Mouse (Mus musculus) Muller cell, postnatal 12 days (primary cell): ENCODE measurements at regions not wholly inside any gene's neighbourhood (a gene's known extent, or its start where the extent isn't known, plus 50 kb on each side); places are given as distances from the start of the nearest gene placed in this dataset.

Experiments used
- DNase-seq: peaks from one replicate; pipeline ENCODE4 v3.0.0-alpha.2; 2015; ENCODE audit errors: inconsistent ontology term

GRCm38 (mm10) chr1:101524447-101524846 lies 1751.9 kb downstream of the Cntnap5b start:
- no peak for DNase-seq

DNA sequence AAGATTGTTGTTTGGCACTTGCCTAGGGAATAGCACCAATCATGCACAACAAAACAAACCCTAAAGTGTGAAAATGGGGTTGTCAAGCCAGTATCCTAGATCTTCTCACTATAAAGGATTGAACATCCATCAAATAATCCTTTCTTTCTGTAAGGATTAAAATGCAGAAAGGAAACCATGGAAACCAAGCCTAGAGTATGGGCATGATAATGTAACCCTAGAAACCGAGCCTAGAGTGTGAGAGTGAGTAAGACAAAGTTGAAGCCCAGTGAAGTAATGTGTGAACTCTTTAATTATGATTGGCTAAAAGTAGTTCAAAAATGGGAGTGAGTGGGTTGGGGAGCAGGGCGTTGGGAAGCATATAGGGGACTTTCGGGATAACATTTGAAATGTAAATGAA lies 1757.4 kb downstream of the Cntnap5b start:
- DNase-seq: no peak

DNA sequence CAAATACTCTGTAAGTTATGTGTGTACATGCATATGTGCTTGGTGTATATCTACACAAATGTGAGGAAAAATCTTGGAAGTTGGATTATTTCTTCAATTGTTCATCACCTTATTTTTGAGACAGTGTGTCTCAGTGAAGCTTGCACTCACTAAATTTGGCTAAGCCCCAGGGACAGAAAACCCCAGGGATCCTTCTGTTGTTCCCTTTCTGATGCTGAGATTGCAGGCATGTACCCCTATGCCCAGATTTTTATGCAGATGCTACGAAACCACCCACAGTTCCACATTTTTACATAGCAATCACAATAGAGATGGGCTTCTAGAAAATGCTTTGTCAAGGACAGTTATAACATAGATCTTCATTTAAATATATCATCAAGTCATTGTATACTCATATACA lies 1799.7 kb downstream of the Cntnap5b start:
- DNase-seq: no peak

DNA sequence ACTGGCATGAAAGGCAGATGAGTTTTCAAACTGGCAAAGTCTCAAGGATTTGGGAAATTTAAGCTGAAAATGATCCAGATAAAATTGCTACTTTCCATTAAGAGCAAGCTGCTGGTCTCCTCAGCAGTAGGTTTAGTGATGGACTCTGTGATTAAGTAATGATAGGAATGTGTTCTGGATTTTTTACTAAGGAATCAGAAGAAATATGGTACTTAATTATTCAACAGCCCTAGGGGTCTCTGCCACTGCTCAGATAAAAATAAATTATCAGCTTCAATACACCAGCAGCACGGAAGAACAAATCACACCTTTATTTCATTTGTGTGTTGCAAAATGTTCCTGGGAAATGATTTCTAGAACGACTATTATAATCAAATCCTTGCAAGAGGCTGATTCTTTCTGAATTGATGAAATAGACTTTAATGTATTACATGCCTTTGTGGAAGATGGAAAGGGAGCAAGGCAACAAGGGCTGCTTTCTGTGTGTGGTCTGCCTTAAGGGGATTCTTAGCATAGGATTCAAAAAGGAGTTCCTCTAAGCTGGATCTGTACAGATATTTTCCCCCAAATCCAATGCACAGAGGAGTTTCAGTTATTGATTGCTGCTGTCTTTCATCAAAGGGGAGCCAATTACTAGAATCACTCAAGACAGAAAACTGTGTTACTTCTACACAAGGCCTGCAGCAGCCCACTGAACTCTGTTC lies 1812.9 kb downstream of the Cntnap5b start:
- DNase-seq: no peak

DNA sequence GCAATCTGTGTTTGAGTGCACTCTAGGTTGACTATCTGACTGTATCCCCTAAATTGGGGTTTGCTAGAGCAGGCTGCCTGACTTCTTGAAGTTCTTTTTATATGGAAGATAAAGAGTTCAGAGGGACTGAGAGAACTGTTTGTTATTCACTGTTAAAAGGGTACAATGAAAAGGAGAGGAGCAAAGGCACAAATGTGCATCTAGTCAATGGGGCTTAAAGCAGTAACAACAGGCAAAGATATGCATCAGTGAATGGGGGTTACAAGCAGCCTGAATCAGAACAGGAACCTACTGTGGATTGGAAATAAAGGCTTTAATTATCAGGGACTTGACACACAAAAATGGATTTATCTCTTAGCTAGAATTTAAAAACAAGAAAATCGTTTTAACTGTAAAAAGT lies 1855.9 kb downstream of the Cntnap5b start:
- DNase-seq: no peak

GRCm38 (mm10) chr1:101629006-101629405 lies 1856.4 kb downstream of the Cntnap5b start:
- DNase-seq: no peak

DNA sequence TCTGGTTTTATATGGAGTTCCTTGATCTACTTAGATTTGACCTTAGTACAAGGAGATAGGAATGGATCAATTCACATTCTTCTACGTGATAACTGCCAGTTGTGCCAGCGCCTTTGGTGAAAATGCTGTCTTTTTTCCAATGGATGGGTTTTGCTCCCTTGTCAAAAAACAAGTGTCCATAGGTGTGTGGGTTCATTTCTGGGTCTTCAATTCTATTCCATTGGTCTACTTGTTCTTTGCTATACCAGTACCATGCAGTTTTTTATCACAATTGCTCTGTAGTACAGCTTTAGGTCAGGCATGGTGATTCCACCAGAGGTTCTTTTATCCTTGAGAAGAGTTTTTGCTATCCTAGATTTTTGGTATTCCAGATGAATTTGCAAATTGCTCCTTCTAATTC lies 1891.7 kb downstream of the Cntnap5b start:
- DNase-seq: peak; percentile 78

GRCm38 (mm10) chr1:101683772-101684434 lies 1911.3 kb downstream of the Cntnap5b start:
- no peak for DNase-seq

DNA sequence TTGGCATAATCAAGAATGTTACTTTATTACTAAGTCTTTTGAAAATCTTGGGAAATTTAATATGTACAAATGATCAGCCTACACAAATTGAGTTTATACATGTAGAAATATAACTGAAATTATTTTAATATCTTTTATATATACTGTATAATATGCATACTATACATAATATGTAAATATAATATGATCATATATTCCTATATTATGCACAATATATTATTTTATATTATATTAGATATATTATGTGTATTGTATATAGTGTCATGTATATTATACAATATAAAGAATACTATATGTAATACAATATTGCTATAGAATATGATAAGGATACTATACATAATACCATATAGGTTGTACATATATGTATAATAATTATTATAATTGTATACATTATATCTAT lies 1912.4 kb downstream of the Cntnap5b start:
- DNase-seq: no peak
